Comparison of ENCODE assay signal across 8 mouse cellular contexts in the genomic region with DNA sequence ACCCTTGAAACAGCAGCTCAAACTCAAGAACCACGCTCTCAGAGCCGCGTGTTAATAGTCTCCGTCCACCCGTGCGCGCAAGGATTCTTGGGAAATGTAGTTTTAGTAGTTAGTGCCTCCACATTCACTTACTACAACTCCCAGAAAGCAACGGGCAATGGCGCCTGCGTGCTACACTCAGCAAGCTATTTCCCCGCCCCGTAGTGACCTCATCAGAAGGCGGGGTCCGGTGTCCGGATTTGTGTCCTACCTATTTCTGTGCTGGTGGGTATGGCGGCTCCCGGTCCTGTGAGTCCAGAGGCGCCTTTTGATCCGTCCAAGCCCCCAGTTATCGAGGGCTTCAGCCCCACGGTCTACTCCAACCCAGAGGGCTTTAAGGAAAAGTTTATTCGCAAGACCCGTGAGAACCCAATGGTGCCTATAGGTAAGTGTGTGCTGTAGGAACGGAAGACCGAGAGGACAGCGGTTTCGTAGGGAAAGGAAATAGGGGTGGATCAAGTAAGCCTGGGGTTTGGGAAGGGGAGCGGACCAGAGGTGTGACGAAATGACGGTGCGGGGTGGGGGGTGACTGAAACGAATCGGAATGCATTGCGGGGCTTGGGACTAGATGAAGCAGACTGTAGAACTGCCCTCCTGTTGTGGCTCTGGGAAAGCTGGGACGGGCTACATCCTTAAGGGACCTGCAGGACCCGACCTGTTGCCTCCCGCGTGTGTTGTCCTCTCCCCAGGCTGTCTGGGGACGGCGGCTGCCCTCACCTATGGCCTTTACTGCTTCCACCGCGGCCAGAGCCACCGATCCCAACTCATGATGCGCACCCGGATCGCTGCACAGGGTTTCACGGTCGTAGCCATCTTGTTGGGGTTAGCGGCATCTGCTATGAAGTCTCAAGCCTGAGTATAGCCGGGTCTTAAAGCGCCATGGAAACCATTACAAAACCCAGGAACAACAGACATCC. TPM values are rescaled to one million over a fixed set of nuclear protein-coding genes. Genes with fewer than 3 reads are reported as not detected.
DNase-seq lines count a peak whose midpoint lies in the region; ATAC-seq and TF ChIP-seq lines count a peak whose summit lies in the region.

A gene (minus strand): TSS at position 95 of the 956 bp plus-strand sequence.
A gene (plus strand): TSS at position 212 of the 956 bp plus-strand sequence.

- H3K27me3 ChIP-seq in hindbrain, postnatal 0 days (ENCODE audit: insufficient read depth, low read length): no peaks in the 10 kb centered on the region

- no peak for TF ChIP-seq CTCF in gastrocnemius, adult 2 months (IDR thresholded peaks at IDR 0.05)
- no peak for TF ChIP-seq CTCF in hindbrain, postnatal 0 days (IDR thresholded peaks at IDR 0.05; ENCODE audit: low read depth)
- TF ChIP-seq CTCF in left cerebral cortex, adult 2 months (IDR thresholded peaks at IDR 0.05): no peak

- under 1% methylated on average over 50 of the region's 51 CpGs for WGBS in hindbrain, postnatal 0 days

- H3K27ac ChIP-seq in gastrocnemius, adult 2 months: peak within 1 kb of the TSS; percentile 95
- peak within 1 kb of the TSS; percentile 94 for H3K27ac ChIP-seq in hindbrain, postnatal 0 days
- H3K27ac ChIP-seq in left cerebral cortex, adult 2 months: peak within 1 kb of the TSS; percentile 95

- no peaks in the 10 kb centered on the region for H3K9me3 ChIP-seq in hindbrain, postnatal 0 days (ENCODE audit: low read length)

- peak within 1 kb of the TSS; percentile 88 for H3K9ac ChIP-seq in hindbrain, postnatal 0 days (replicated peaks; ENCODE audit: low read length)

- intact Hi-C loops in gastrocnemius, adult 2 months (cut with DNase I): loop anchor here (1.0 kb wide), 1 partner anchor 31 kb away; a partner anchor contains a TSS
- intact Hi-C loops in left cerebral cortex, adult 2 months (cut with DNase I): loop anchor here (1.0 to 2.0 kb wide), 4 partner anchors 15 to 31 kb away; a partner anchor contains a TSS

- peaks cover 9% of the 10 kb centered on the region for H3K4me1 ChIP-seq in hindbrain, postnatal 0 days (ENCODE audit: insufficient read depth, low read length)

- ATAC-seq in common myeloid progenitor, adult 5-6 weeks (replicated peaks; ENCODE audit: low read depth, poor library complexity, severe bottlenecking): peak; percentile 92
- peak; percentile 97 for ATAC-seq in hindbrain, postnatal 0 days
- peak; percentile 93 for ATAC-seq in megakaryocyte, adult 5-6 weeks (ENCODE audit: poor library complexity, severe bottlenecking)

- H3K36me3 ChIP-seq in hindbrain, postnatal 0 days (ENCODE audit: insufficient read depth, low read length): peaks cover 6% of the 10 kb centered on the region

- peak; percentile 99 for DNase-seq in ZHBTc4 (ENCODE audit: low read depth, low spot score)
- peak; percentile 97 for DNase-seq in gastrocnemius, adult 2 months
- DNase-seq in hindbrain, postnatal 0 days (ENCODE audit: low spot score): peak; percentile 99
- DNase-seq in left cerebral cortex, adult 2 months (ENCODE audit: extremely low spot score in 1 of 2, low spot score in 2 of 2): peak; percentile 92 to 96
- peak; percentile 98 for DNase-seq in right cerebral cortex, adult 2 months (ENCODE audit: low spot score in 2 of 2)
- peak; percentile 98 for DNase-seq in urinary bladder, postnatal 14 days (ENCODE audit: low spot score)

- peak within 1 kb of the TSS; percentile 83 for H3K4me3 ChIP-seq in gastrocnemius, adult 2 months
- H3K4me3 ChIP-seq in hindbrain, postnatal 0 days (ENCODE audit: low read length): peak within 1 kb of the TSS; percentile 82
- H3K4me3 ChIP-seq in left cerebral cortex, adult 2 months: peak within 1 kb of the TSS; percentile 89

- H3K4me2 ChIP-seq in hindbrain, postnatal 0 days (ENCODE audit: low read depth, low read length): peak within 1 kb of the TSS; percentile 64

RNA-seq across cellular contexts. Expression of the first gene that starts in this region (rescaled TPM):
- 51.0 and 70.5 TPM in 2 replicates for total RNA-seq in common myeloid progenitor, adult 5-6 weeks (2017)
- 10 to 100 TPM; 16.2 to 20.5 TPM for total RNA-seq in gastrocnemius, adult 2 months (2021)
- total RNA-seq in hindbrain, postnatal 0 days (2014; rRNA removed): 19.7 and 24.5 TPM in 2 replicates
- 49.9 and 53.0 TPM in 2 replicates for polyA plus RNA-seq in hindbrain, postnatal 0 days (2015; fragmentation: Nextera tagmentation; extraction: Ambion mirVana)
- total RNA-seq in left cerebral cortex, adult 2 months (2021): 10 to 100 TPM; 24.1 to 26.8 TPM
- 15.6 and 18.9 TPM in 2 replicates for total RNA-seq in megakaryocyte, adult 5-6 weeks (2015)
- 27.8 and 28.0 TPM in 2 replicates for total RNA-seq in megakaryocyte, adult 5-6 weeks (2017)

RNA-seq across cellular contexts. Expression of the second gene that starts in this region (rescaled TPM):
- 45.8 and 52.8 TPM in 2 replicates for total RNA-seq in common myeloid progenitor, adult 5-6 weeks (2017)
- total RNA-seq in gastrocnemius, adult 2 months (2021): 100 to 1,000 TPM; 148 to 150 TPM
- 177 and 187 TPM in 2 replicates for total RNA-seq in hindbrain, postnatal 0 days (2014; rRNA removed)
- polyA plus RNA-seq in hindbrain, postnatal 0 days (2015; fragmentation: Nextera tagmentation; extraction: Ambion mirVana): 355 and 362 TPM in 2 replicates
- total RNA-seq in left cerebral cortex, adult 2 months (2021): 100 to 1,000 TPM; 134 to 144 TPM
- total RNA-seq in megakaryocyte, adult 5-6 weeks (2015): 144 and 147 TPM in 2 replicates
- 66.2 and 100 TPM in 2 replicates for total RNA-seq in megakaryocyte, adult 5-6 weeks (2017)

Comparison
In these comparisons a context has a peak if more than half of its experiments do, and no peak if none do; other contexts are left out.
1. Peak in every context shown above with its lines: DNase-seq, ATAC-seq, H3K4me3 ChIP-seq and H3K27ac ChIP-seq.